Mouse (Mus musculus): ENCODE data around the gene Glis2.

- no peak for TF ChIP-seq CTCF (conservative IDR thresholded peaks at IDR 0.05; ENCODE audit: low read length)
- no peak for TF ChIP-seq POU5F1 (IDR thresholded peaks at IDR 0.05; ENCODE audit: borderline replicate concordance, low read length)
- TF ChIP-seq NANOG (IDR thresholded peaks at IDR 0.05; ENCODE audit: borderline replicate concordance, low read length) = no peak
These were observed 10.1 kb upstream of the Glis2 start for GRCm38 (mm10) chr16:4584438-4584837.
